Mouse (Mus musculus) ES-Bruce4 (cell line): ENCODE data around the gene Pcdh17. TPM values are rescaled to one million over a fixed set of nuclear protein-coding genes. Genes with fewer than 3 reads are reported as not detected.

Experiments
- H3K27ac ChIP-seq: 2 replicates; pipeline ENCODE4 v1.5.1; 2012; ENCODE audit warnings: low read length, inconsistent platforms; ENCODE audit not compliant: insufficient read depth
- H3K27me3 ChIP-seq: 2 replicates; pipeline ENCODE4 v1.6.1; 2012; ENCODE audit warnings: mild to moderate bottlenecking, low read length, inconsistent platforms; ENCODE audit not compliant: control insufficient read depth, poor library complexity, insufficient read depth, severe bottlenecking
- H3K36me3 ChIP-seq: 2 replicates; pipeline ENCODE4 v1.6.1; 2012; ENCODE audit warnings: inconsistent platforms, mild to moderate bottlenecking, low read length, moderate library complexity; ENCODE audit not compliant: control insufficient read depth, poor library complexity, insufficient read depth, severe bottlenecking
- H3K4me1 ChIP-seq: one replicate; pipeline ENCODE4 v1.8.1; 2011; ENCODE audit warnings: low read length; ENCODE audit not compliant: control insufficient read depth, insufficient read depth
- H3K4me3 ChIP-seq: 2 replicates; pipeline ENCODE4 v1.5.1; 2011; ENCODE audit warnings: low read depth, mild to moderate bottlenecking, low read length
- H3K9ac ChIP-seq: 2 replicates; pipeline ENCODE4 v1.6.1; 2012; ENCODE audit warnings: low read depth, mild to moderate bottlenecking, inconsistent platforms; ENCODE audit not compliant: poor library complexity, severe bottlenecking
- H3K9me3 ChIP-seq: replicated peaks from 2 replicates; pipeline ENCODE4 v1.6.1; 2012; ENCODE audit warnings: mild to moderate bottlenecking, low read length, inconsistent platforms; ENCODE audit not compliant: control insufficient read depth, poor library complexity, insufficient read depth, severe bottlenecking
- CTCF ChIP-seq: IDR thresholded peaks from one replicate; pipeline ENCODE4 v1.8.1; 2011; ENCODE audit warnings: low read depth, low read length
- EP300 ChIP-seq: IDR thresholded peaks from 2 replicates; pipeline ENCODE4 v1.6.1; 2011; ENCODE audit warnings: low read depth, low read length; ENCODE audit not compliant: insufficient read depth
- POLR2A ChIP-seq: IDR thresholded peaks from one replicate; pipeline ENCODE4 v1.8.1; 2011; ENCODE audit warnings: low read length; ENCODE audit not compliant: insufficient read depth
- polyA plus RNA-seq: library from polyadenylated mRNA; stranded (reverse); fragments of >200 nt; gene quantifications from 2 replicates; pipeline ENCODE4 v1.2.4, GENCODE M21; 2011; ENCODE audit warnings: low read depth; ENCODE audit not compliant: missing spikeins, insufficient read depth, insufficient read length

The Pcdh17 gene
- polyA plus RNA-seq, 1 experiment, result not detected

- no peak overlapping the region for H3K4me3 ChIP-seq
- TF ChIP-seq CTCF (no peak), POLR2A (no peak), EP300 (no peak)
- H3K27me3 ChIP-seq, result no peaks in the 10 kb centered on the region
These were observed 108.2 kb downstream of the Pcdh17 start for GRCm38 (mm10) chr14:84551546-84551945.

GRCm38 (mm10) chr14:84571071-84571470, 127.7 kb downstream of the Pcdh17 start:
- TF ChIP-seq CTCF (no peak), POLR2A (no peak), EP300 (no peak)
- H3K9ac ChIP-seq, result no peak overlapping the region

More at GRCm38 (mm10) chr14:84551546-84551945, 108.2 kb downstream of the Pcdh17 start:
- Histone ChIP-seq H3K9ac (no peak overlapping the region), H3K27ac (no peak overlapping the region), H3K36me3 (no peaks in the 10 kb centered on the region), H3K4me1 (no peaks in the 10 kb centered on the region), H3K9me3 (no peaks in the 10 kb centered on the region)

More at GRCm38 (mm10) chr14:84571071-84571470, 127.7 kb downstream of the Pcdh17 start:
- Histone ChIP-seq H3K27ac (no peak overlapping the region), H3K9me3 (no peaks in the 10 kb centered on the region), H3K4me3 (no peak overlapping the region), H3K27me3 (no peaks in the 10 kb centered on the region), H3K4me1 (no peaks in the 10 kb centered on the region), H3K36me3 (no peaks in the 10 kb centered on the region)
